Mouse (Mus musculus) lung, embryonic 15.5 days (tissue): ENCODE measurements around the gene Caprin2. TPM values are rescaled to one million over a fixed set of nuclear protein-coding genes. Genes with fewer than 3 reads are reported as not detected.

Experiments
- polyA plus RNA-seq: library from polyadenylated mRNA; unstranded; fragments of >200 nt; fragmentation: Nextera tagmentation; extraction: Ambion mirVana; gene quantifications from 2 replicates; pipeline ENCODE4 v1.2.1, GENCODE M21; 2015

Gene Caprin2
- polyA plus RNA-seq, 1 experiment from 2014 or later, result 17.1 TPM

Other genes with a start within 250 kb of the Caprin2 start
- 23.8 and 24.6 TPM in 2 replicates for gene Ipo8, start 64.8 kb downstream of the Caprin2 start, polyA plus RNA-seq
- 113 and 122 TPM in 2 replicates for gene Sinhcaf, start 50.2 kb upstream of the Caprin2 start, polyA plus RNA-seq
- 5.5 and 5.8 TPM in 2 replicates for gene Dennd5b, start 205.4 kb upstream of the Caprin2 start, polyA plus RNA-seq
- gene Gm10203, start 233.9 kb upstream of the Caprin2 start, polyA plus RNA-seq, result not detected in 2 replicates
- gene Etfbkmt, start 243.6 kb upstream of the Caprin2 start, polyA plus RNA-seq, result 14.6 and 16.2 TPM in 2 replicates